Mouse (Mus musculus) heart, embryonic 15.5 days (tissue): ENCODE data around the gene Sae1. TPM values are rescaled to one million over a fixed set of nuclear protein-coding genes. Genes with fewer than 3 reads are reported as not detected.

Experiments used
- ATAC-seq: fragments of 200-750 bp; cut with Nextera tagmentation; replicated peaks from 2 replicates; pipeline ENCODE4 v1.8.0; 2017; ENCODE audit warnings: low read depth, moderate TSS enrichment; ENCODE audit not compliant: insufficient number of reproducible peaks, insufficient read depth, low FRiP score
- H3K27ac ChIP-seq: fragments of 300-500 bp; sonication (generic); 2 replicates; pipeline ENCODE4 v1.5.1; 2015; ENCODE audit warnings: mild to moderate bottlenecking, inconsistent platforms
- H3K27me3 ChIP-seq: fragments of 300-500 bp; sonication (generic); 2 replicates; pipeline ENCODE4 v1.6.1; 2015; ENCODE audit warnings: inconsistent platforms
- H3K36me3 ChIP-seq: fragments of 300-500 bp; sonication (generic); 2 replicates; pipeline ENCODE4 v1.6.1; 2015; ENCODE audit warnings: mild to moderate bottlenecking, inconsistent platforms
- H3K4me1 ChIP-seq: fragments of 300-500 bp; sonication (generic); replicated peaks from 2 replicates; pipeline ENCODE4 v1.6.1; 2015; ENCODE audit warnings: inconsistent platforms
- H3K4me2 ChIP-seq: fragments of 300-500 bp; sonication (generic); 2 replicates; pipeline ENCODE4 v1.6.1; 2015; ENCODE audit warnings: inconsistent platforms, mild to moderate bottlenecking, moderate library complexity
- H3K4me3 ChIP-seq: fragments of 300-500 bp; sonication (generic); 2 replicates; pipeline ENCODE4 v1.5.1; 2015; ENCODE audit warnings: mild to moderate bottlenecking, inconsistent platforms
- H3K9ac ChIP-seq: fragments of 300-500 bp; sonication (generic); 2 replicates; pipeline ENCODE4 v1.6.1; 2015; ENCODE audit warnings: mild to moderate bottlenecking, inconsistent platforms
- H3K9me3 ChIP-seq: fragments of 300-500 bp; sonication (generic); replicated peaks from 2 replicates; pipeline ENCODE4 v1.6.1; 2016; ENCODE audit warnings: inconsistent platforms
- WGBS: fragments of 180-500 bp; shearing (Covaris S2); methylation state at CpG from one replicate; pipeline ENCODE4 v1.1.7; 2015; ENCODE audit warnings: mixed read lengths; 5-methylcytosine and 5-hydroxymethylcytosine counted together
- polyA plus RNA-seq: library from polyadenylated mRNA; unstranded; fragments of >200 nt; fragmentation: Nextera tagmentation; extraction: Ambion mirVana; gene quantifications from 2 replicates; pipeline ENCODE4 v1.2.1, GENCODE M21; 2015

Gene Sae1
- polyA plus RNA-seq, 1 experiment from 2014 or later: 187 TPM

DNA sequence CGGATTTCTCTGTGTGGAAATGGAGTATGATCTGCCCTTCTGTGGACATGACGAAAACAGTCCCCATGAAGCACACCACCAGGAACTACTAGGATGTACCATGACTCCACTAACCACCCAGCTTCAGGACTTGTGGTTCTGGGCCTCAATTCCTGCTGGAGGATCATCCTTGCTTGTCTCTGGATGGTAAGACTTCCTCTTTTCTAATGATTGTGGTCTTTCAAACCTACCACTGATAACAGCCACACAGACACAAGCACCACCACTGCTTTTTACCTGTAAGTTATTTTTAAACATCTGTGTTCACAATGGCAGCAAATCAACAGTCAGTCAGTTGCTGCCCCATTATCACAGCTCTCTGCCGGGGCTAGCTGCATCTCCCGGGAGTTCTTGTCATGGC, 42.3 kb downstream of the Sae1 start:
- Histone ChIP-seq H3K4me2 (no peak overlapping the region), H3K4me1 (peaks cover 16% of the 10 kb centered on the region), H3K27ac (no peak overlapping the region), H3K9ac (no peak overlapping the region), H3K9me3 (no peaks in the 10 kb centered on the region), H3K4me3 (no peak overlapping the region), H3K36me3 (peaks cover 22% of the 10 kb centered on the region), H3K27me3 (no peaks in the 10 kb centered on the region)
- no peak for ATAC-seq
- WGBS: 65% methylated on average over 4 of the region's 4 CpGs

DNA sequence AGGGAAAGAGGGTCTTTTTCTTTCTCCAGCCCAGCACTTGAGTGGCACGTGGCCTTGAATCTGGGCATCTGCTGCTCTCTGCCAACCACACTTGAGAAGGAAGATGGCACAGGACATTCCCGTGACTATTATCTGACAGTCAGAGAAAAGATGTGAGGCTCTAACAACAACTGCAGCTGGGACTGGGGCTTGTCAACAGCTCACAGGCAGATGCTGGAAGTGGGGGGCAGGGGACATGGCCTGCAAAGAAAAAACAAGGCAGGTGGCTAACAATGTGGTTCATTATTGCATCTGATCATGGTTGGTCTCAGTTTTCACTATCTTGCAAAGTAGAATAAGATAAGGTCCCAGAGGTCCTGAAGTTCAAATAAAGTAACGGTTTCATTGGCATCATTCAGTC, 43.0 kb downstream of the Sae1 start:
- Histone ChIP-seq H3K36me3 (peaks cover 22% of the 10 kb centered on the region), H3K27ac (no peak overlapping the region), H3K27me3 (no peaks in the 10 kb centered on the region), H3K9ac (no peak overlapping the region), H3K4me1 (peaks cover 10% of the 10 kb centered on the region), H3K9me3 (no peaks in the 10 kb centered on the region), H3K4me2 (no peak overlapping the region), H3K4me3 (no peak overlapping the region)
- no peak for ATAC-seq
- WGBS: 67% methylated on average over 3 of the region's 3 CpGs

DNA sequence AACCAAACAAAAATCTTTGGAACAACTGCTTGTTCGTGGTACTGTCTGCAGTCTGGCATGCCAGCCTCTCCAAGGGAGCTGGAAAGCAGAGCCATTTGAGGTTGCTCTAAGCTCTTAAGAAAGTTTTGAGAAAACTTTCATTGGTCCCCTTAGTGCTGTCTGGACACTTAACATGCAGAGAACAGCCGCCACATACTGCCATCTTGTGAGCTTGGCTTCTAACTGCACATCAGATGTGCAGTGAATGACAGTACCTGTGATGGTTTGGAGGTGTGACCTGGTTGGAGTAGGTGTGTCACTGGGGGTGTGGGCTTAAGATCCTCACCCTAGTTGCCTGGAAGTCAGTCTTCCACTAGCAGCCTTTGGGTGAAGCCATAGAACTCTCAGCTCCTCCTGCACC, 49.9 kb downstream of the Sae1 start:
- no peak for ATAC-seq
- H3K36me3 ChIP-seq: peaks cover 35% of the 10 kb centered on the region

DNA sequence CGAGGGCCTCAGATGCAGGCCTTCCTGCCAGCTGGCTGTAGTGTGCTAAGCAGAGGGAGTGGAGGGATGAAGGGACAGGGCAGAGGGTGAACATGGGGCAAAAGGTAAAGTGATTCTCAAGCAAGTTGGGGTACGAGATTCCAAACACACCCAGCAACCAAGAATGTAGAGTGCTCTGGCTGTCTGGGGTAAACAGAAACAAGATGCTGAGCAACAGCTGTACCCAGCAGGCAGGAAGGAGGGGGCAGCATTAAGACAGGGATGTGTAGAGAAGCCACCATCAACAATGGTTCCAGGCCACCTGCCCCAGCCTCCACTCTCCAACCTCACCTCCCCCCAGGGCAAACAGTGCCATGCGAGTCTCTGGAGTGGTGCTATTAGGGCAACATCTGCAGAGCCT, 58.5 kb downstream of the Sae1 start:
- no peak overlapping the region for H3K4me3 ChIP-seq
- H3K36me3 ChIP-seq: peaks cover 41% of the 10 kb centered on the region
- 86% methylated on average over 3 of the region's 3 CpGs for WGBS
- no peaks in the 10 kb centered on the region for H3K27me3 ChIP-seq
- no peak overlapping the region for H3K9ac ChIP-seq
- no peak for ATAC-seq
- H3K9me3 ChIP-seq: no peaks in the 10 kb centered on the region
- no peak overlapping the region for H3K4me2 ChIP-seq
- peaks cover 10% of the 10 kb centered on the region for H3K4me1 ChIP-seq
- H3K27ac ChIP-seq: no peak overlapping the region

More for the DNA sequence above, 49.9 kb downstream of the Sae1 start:
- WGBS: 86% methylated on average over 2 of the region's 2 CpGs
- peaks cover 4% of the 10 kb centered on the region; the same call in 1 of the 2 replicates for H3K4me1 ChIP-seq
- H3K4me3 ChIP-seq: no peak overlapping the region
- no peaks in the 10 kb centered on the region for H3K27me3 ChIP-seq
- no peak overlapping the region for H3K9ac ChIP-seq
- H3K9me3 ChIP-seq: no peaks in the 10 kb centered on the region
- no peak overlapping the region for H3K27ac ChIP-seq
- no peak overlapping the region for H3K4me2 ChIP-seq

DNA sequence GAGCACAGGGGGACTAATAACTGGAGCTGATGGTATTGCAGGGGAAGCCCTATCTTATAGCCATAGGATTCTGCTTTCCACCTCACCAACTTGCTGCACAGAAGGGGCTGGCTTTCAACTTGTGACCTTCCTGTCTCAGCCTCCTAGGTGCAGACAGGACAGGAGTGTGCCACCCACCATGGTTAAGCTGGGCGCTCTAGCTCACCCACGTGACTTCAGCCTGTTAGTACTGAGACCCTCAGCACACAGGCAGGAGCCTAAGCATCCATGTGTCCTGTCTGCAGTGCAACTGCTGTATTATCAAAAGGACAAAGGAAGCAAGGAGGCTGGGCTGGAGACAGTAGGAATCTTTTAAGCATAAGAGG, 61.0 kb downstream of the Sae1 start:
- H3K9ac ChIP-seq: no peak overlapping the region
- peaks cover 27% of the 10 kb centered on the region for H3K36me3 ChIP-seq
- no peaks in the 10 kb centered on the region for H3K27me3 ChIP-seq
- H3K9me3 ChIP-seq: no peaks in the 10 kb centered on the region
- H3K4me3 ChIP-seq: no peak overlapping the region
- WGBS: 87% methylated on average over 2 of the region's 2 CpGs
- no peak overlapping the region for H3K4me2 ChIP-seq
- H3K27ac ChIP-seq: peak overlapping the region; percentile 90
- H3K4me1 ChIP-seq: peaks cover 10% of the 10 kb centered on the region
- peak; percentile 10; the same call in 1 of the 2 replicates for ATAC-seq

DNA sequence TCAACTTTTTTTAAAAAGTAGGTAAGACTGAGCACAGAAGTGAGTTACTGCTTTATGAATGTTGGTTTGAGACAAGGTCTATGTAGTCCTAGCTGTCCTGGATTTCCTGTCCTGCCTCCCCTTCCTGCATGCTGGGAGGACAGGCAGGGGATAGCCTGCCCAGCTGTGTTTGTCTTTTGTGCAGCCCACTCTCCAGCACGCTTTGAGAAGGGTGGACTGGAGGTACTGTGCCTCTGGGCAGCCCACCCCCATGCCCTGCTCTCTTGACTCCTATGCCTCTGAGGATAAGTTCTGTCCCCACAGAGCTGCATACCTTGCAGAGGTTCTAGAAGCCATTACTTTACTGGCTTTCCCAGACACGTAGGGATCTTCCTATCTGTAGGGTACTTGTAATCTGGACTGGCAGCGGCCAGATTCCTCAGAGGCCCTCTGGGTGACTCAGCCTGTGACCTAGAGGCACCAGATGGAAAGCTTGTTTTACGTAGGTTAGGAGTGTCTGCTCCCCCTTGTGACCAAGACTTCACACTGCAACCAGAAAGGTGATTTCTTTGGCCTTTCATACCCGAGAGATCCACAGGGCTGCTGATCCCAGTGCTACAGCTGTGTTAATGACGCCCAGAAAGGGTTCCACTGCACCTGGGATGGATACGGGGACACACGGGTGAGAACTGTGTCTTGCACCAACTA, 61.5 kb downstream of the Sae1 start:
- peaks cover 10% of the 10 kb centered on the region for H3K4me1 ChIP-seq
- H3K9me3 ChIP-seq: no peaks in the 10 kb centered on the region
- peaks cover 27% of the 10 kb centered on the region for H3K36me3 ChIP-seq
- H3K27ac ChIP-seq: peak overlapping the region; percentile 90
- ATAC-seq: peak; percentile 80
- H3K9ac ChIP-seq: peak overlapping the region; percentile 46
- H3K27me3 ChIP-seq: no peaks in the 10 kb centered on the region
- no peak overlapping the region for H3K4me3 ChIP-seq
- 0 out of 2 replicates have a peak overlapping the region, but pooled peaks have one; percentile 16 for H3K4me2 ChIP-seq
- 16% methylated on average over 8 of the region's 8 CpGs for WGBS

DNA sequence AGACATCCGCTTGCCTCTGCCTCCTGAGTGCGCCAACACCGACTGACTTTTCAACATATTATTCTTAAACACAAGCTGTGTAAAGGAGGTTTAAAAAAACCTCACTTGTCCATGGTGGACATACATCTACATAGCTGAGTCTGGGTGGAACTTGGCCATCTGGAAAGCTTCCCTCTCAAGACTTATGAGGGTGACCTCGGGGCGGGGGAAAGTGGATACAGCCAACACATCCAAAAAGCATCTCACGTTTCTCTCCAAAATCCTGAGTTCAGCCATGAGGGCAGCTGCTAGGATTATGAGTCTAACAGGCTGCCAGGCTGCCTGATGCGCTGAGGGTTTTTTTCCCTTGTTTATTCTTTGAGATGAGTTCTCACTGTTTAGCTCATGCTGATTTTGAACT, 62.9 kb downstream of the Sae1 start:
- ATAC-seq: no peak
- peaks cover 10% of the 10 kb centered on the region for H3K4me1 ChIP-seq
- H3K27ac ChIP-seq: no peak overlapping the region
- no peak overlapping the region for H3K4me2 ChIP-seq
- 86% methylated on average over 7 of the region's 7 CpGs for WGBS
- peaks cover 18% of the 10 kb centered on the region for H3K36me3 ChIP-seq
- no peak overlapping the region for H3K4me3 ChIP-seq
- no peaks in the 10 kb centered on the region for H3K9me3 ChIP-seq
- H3K9ac ChIP-seq: no peak overlapping the region
- H3K27me3 ChIP-seq: no peaks in the 10 kb centered on the region

DNA sequence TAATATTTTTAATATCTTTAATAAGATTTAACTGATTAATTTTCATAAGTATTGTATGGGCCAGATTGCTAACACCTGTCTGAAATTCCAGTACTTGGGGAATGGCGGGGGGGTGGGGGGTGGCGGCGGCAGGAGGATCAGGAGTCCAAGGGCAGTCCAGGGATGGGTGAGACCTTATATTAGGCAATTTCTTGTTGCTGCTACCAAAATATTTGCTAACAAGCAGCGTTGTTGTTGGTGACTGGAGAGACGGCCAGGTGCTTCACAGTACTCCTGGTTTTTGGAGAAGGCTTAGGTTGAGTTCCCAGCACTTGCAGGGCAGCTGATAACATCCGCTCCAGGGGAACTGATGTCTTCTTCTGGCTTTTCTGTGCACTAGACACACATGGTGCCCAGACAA, 67.1 kb downstream of the Sae1 start:
- no peak for ATAC-seq

DNA sequence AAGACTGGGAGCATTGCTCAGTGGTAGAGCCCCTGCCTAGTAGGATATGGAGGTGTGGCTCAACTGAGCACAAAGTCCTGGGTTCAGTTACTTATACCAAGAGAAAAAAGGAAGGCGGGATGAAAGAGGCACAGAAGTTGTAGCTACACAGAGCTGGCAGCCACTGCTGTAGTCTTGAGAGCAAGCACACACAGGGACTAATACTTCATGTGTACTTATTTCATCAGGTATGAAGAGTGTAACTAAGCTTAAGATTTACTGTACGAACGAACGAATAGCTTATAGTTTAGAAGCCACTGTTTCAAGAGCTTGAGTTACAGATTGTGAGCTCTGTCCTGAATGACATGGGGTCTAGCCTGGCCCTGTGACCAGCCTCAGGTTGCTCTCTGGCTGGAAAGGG, 68.4 kb downstream of the Sae1 start:
- WGBS: 87% methylated on average over 4 of the region's 4 CpGs
- H3K4me1 ChIP-seq: peaks cover 5% of the 10 kb centered on the region
- H3K27me3 ChIP-seq: no peaks in the 10 kb centered on the region
- H3K36me3 ChIP-seq: peaks cover 10% of the 10 kb centered on the region; the same call in 1 of the 2 replicates
- H3K9ac ChIP-seq: no peak overlapping the region
- H3K4me2 ChIP-seq: no peak overlapping the region
- ATAC-seq: no peak
- H3K27ac ChIP-seq: no peak overlapping the region
- no peaks in the 10 kb centered on the region for H3K9me3 ChIP-seq
- H3K4me3 ChIP-seq: no peak overlapping the region

More for the DNA sequence above, 67.1 kb downstream of the Sae1 start:
- no peak overlapping the region for H3K9ac ChIP-seq
- 83% methylated on average over 6 of the region's 6 CpGs for WGBS
- peaks cover 10% of the 10 kb centered on the region; the same call in 1 of the 2 replicates for H3K36me3 ChIP-seq
- H3K4me1 ChIP-seq: no peaks in the 10 kb centered on the region
- H3K4me3 ChIP-seq: no peak overlapping the region
- H3K9me3 ChIP-seq: no peaks in the 10 kb centered on the region
- no peak overlapping the region for H3K27ac ChIP-seq
- H3K4me2 ChIP-seq: no peak overlapping the region
- H3K27me3 ChIP-seq: no peaks in the 10 kb centered on the region

DNA sequence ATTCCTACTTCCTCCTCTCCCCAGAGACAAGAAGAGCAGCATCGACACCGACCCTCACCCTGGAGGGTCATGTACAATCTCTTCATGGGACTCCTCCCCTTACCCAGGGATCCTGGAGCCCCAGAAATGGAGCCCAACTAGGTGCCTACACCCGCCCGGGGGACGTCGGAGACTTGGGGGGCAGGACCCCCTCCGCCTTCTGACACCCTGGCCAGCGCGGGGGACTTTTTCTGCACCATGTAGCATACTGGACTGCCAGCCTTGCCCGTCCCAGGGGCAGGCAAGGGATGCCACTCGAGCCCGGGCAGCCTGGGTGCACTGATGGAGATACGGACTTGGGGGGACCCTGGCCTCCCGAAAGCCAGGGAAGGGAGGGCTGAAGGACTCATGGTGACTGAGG, 70.5 kb downstream of the Sae1 start:
- Histone ChIP-seq H3K9ac (no peak overlapping the region), H3K9me3 (no peaks in the 10 kb centered on the region), H3K4me1 (peaks cover 24% of the 10 kb centered on the region), H3K4me2 (no peak overlapping the region), H3K27ac (no peak overlapping the region), H3K4me3 (no peak overlapping the region), H3K36me3 (peaks cover 10% of the 10 kb centered on the region; the same call in 1 of the 2 replicates), H3K27me3 (no peaks in the 10 kb centered on the region)
- ATAC-seq: no peak
- 73% methylated on average over 14 of the region's 14 CpGs for WGBS

DNA sequence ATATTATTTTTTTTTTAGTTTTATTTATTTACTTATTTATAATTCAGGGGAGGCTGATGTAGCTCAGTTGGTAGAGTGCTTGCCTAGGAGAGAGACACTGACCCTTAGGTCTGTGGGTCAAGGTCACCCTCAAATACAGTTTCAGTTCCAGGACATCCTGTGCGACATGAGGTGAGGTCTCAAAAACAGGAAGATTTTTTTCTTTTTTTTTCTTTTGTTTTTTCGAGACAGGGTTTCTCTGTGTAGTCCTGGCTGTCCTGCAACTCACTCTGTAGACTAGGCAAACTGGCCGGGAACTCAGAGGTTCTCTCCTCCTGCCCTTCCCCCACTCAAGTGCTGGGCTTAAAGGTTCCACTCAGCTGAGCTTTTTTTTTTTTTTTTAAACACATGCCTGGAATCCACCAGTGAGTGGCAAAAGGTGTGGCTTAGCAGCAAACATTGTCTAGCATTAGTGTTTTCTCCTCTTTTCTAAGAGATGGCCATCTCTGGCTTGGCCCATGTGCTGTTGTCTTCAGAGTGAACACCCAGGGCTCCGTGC, 72.3 kb downstream of the Sae1 start:
- Histone ChIP-seq H3K27ac (no peak overlapping the region), H3K4me1 (peaks cover 42% of the 10 kb centered on the region)
- WGBS: 56% methylated on average over 4 of the region's 4 CpGs

More for the DNA sequence above, 72.3 kb downstream of the Sae1 start:
- no peak overlapping the region for H3K4me2 ChIP-seq
- H3K9me3 ChIP-seq: no peaks in the 10 kb centered on the region
- no peak overlapping the region for H3K9ac ChIP-seq
- H3K4me3 ChIP-seq: no peak overlapping the region
- H3K36me3 ChIP-seq: peaks cover 10% of the 10 kb centered on the region; the same call in 1 of the 2 replicates
- no peaks in the 10 kb centered on the region for H3K27me3 ChIP-seq
- no peak for ATAC-seq
